Mouse (Mus musculus) stomach, postnatal 0 days (tissue): Measurements from ENCODE around the gene Hoxd13. TPM values are rescaled to one million over a fixed set of nuclear protein-coding genes. Genes with fewer than 3 reads are reported as not detected.

ENCODE experiments used
- ATAC-seq: fragments of 200-750 bp; cut with Nextera tagmentation; 2 replicates; pipeline ENCODE4 v1.8.0; 2017; ENCODE audit not compliant: low FRiP score, low TSS enrichment
- DNase-seq: peaks from one replicate; pipeline ENCODE4 v3.0.0-alpha.2; 2016; ENCODE audit warnings: low spot score
- H3K27ac ChIP-seq: fragments of 300-500 bp; sonication (generic); replicated peaks from 2 replicates; pipeline ENCODE4 v1.5.1; 2014; ENCODE audit warnings: mild to moderate bottlenecking, control low read depth
- H3K27me3 ChIP-seq: fragments of 300-500 bp; sonication (generic); 2 replicates; pipeline ENCODE4 v1.6.1; 2014; ENCODE audit warnings: low read length; ENCODE audit not compliant: control insufficient read depth, insufficient read depth
- H3K36me3 ChIP-seq: fragments of 300-500 bp; sonication (generic); 2 replicates; pipeline ENCODE4 v1.6.1; 2014; ENCODE audit warnings: low read length, mixed read lengths; ENCODE audit not compliant: control insufficient read depth, insufficient read depth
- H3K4me1 ChIP-seq: fragments of 300-500 bp; sonication (generic); replicated peaks from 2 replicates; pipeline ENCODE4 v1.6.1; 2014; ENCODE audit warnings: antibody characterized with exemption; ENCODE audit not compliant: control insufficient read depth, insufficient read depth
- H3K4me2 ChIP-seq: fragments of 300-500 bp; sonication (generic); replicated peaks from 2 replicates; pipeline ENCODE4 v1.6.1; 2014; ENCODE audit warnings: low read depth, mild to moderate bottlenecking, control low read depth, moderate library complexity
- H3K4me3 ChIP-seq: fragments of 300-500 bp; sonication (generic); 2 replicates; pipeline ENCODE4 v1.5.1; 2014; ENCODE audit warnings: low read depth, low read length, control low read depth
- H3K9ac ChIP-seq: fragments of 300-500 bp; sonication (generic); 2 replicates; pipeline ENCODE4 v1.6.1; 2014; ENCODE audit warnings: mild to moderate bottlenecking, low read length, control low read depth, mixed read lengths
- H3K9me3 ChIP-seq: fragments of 300-500 bp; sonication (generic); 2 replicates; pipeline ENCODE4 v1.6.1; 2016; ENCODE audit warnings: low read length; ENCODE audit not compliant: control insufficient read depth
- CTCF ChIP-seq: IDR thresholded peaks from 2 replicates; pipeline ENCODE4 v1.5.1; 2016; ENCODE audit warnings: antibody characterized with exemption, low read depth, mild to moderate bottlenecking, moderate library complexity
- EP300 ChIP-seq: optimal IDR thresholded peaks from 2 replicates; pipeline ENCODE3; 2016; ENCODE audit warnings: antibody characterized with exemption
- WGBS: fragments of 180-500 bp; shearing (Covaris S2); extraction: QIAGEN DNeasy Blood & Tissue Kit; methylation state at CpG from one replicate; pipeline ENCODE4 v1.1.7; 2014; 5-methylcytosine and 5-hydroxymethylcytosine counted together
- polyA plus RNA-seq: library from polyadenylated mRNA; unstranded; fragments of >200 nt; fragmentation: Nextera tagmentation; extraction: Ambion mirVana; gene quantifications from 2 replicates; pipeline ENCODE4 v1.2.1, GENCODE M21; 2015

Gene Hoxd13
- polyA plus RNA-seq, 1 experiment from 2014 or later: not detected

GRCm38 (mm10) chr2:74702820-74703219, 34.7 kb downstream of the Hoxd13 start:
- no peak for ATAC-seq
- H3K4me2 ChIP-seq: no peak overlapping the region
- DNase-seq: no peak
- peaks cover 39% of the 10 kb centered on the region for H3K27me3 ChIP-seq
- WGBS: 29% methylated on average over 6 of the region's 6 CpGs
- H3K9me3 ChIP-seq: no peaks in the 10 kb centered on the region
- H3K36me3 ChIP-seq: no peaks in the 10 kb centered on the region
- no peaks in the 10 kb centered on the region for H3K4me1 ChIP-seq
- H3K9ac ChIP-seq: no peak overlapping the region
- H3K27ac ChIP-seq: no peak overlapping the region
- no peak for TF ChIP-seq CTCF
- TF ChIP-seq EP300: no peak
- H3K4me3 ChIP-seq: no peak overlapping the region

DNA sequence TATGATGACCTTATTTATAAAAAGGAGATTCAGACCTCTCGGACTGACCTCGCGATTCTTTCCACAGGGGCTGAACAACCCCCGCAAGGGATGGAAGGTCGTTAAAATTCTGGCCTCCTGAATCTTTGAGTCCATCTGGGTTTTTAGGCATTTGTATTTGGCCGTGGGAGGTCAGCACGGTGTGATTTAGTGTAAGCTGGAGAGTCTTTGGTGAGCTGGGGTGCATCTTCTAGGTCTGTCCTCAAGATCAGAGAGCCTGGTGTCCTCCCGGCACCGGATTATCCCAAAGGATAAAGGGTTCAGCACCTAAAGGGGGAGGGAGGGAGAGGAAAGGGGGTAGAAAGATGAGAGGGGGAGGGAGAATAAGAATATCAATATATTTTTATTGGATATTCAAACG, 35.2 kb downstream of the Hoxd13 start:
- 23% methylated on average over 10 of the region's 10 CpGs for WGBS
- Histone ChIP-seq H3K4me3 (no peak overlapping the region), H3K9me3 (no peaks in the 10 kb centered on the region), H3K9ac (no peak overlapping the region), H3K36me3 (no peaks in the 10 kb centered on the region), H3K27ac (no peak overlapping the region), H3K4me1 (no peaks in the 10 kb centered on the region), H3K27me3 (peaks cover 39% of the 10 kb centered on the region), H3K4me2 (no peak overlapping the region)
- no peak for TF ChIP-seq CTCF
- TF ChIP-seq EP300: no peak
- DNase-seq: no peak
- no peak for ATAC-seq

- H3K4me1 ChIP-seq: no peaks in the 10 kb centered on the region
- WGBS: 13% methylated on average over 26 of the region's 26 CpGs
- TF ChIP-seq EP300: no peak
- TF ChIP-seq CTCF: no peak
- H3K27me3 ChIP-seq: peaks cover 37% of the 10 kb centered on the region
- H3K9me3 ChIP-seq: no peaks in the 10 kb centered on the region
- H3K4me3 ChIP-seq: no peak overlapping the region
- ATAC-seq: no peak
- no peak for DNase-seq
- H3K9ac ChIP-seq: no peak overlapping the region
- H3K36me3 ChIP-seq: no peaks in the 10 kb centered on the region
- no peak overlapping the region for H3K27ac ChIP-seq
- no peak overlapping the region for H3K4me2 ChIP-seq
Measured at GRCm38 (mm10) chr2:74703720-74704392, 35.7 kb downstream of the Hoxd13 start.

GRCm38 (mm10) chr2:74704393-74704998, 36.4 kb downstream of the Hoxd13 start, which contains the start of gene Hoxd8:
TSS of gene Hoxd8 (plus strand) at chr2:74704615.
- 2% methylated on average over 34 of the region's 52 CpGs for WGBS
- 0 out of 2 replicates have a peak, but pooled peaks have one; percentile 9 for ATAC-seq
- TF ChIP-seq EP300: no peak

DNA sequence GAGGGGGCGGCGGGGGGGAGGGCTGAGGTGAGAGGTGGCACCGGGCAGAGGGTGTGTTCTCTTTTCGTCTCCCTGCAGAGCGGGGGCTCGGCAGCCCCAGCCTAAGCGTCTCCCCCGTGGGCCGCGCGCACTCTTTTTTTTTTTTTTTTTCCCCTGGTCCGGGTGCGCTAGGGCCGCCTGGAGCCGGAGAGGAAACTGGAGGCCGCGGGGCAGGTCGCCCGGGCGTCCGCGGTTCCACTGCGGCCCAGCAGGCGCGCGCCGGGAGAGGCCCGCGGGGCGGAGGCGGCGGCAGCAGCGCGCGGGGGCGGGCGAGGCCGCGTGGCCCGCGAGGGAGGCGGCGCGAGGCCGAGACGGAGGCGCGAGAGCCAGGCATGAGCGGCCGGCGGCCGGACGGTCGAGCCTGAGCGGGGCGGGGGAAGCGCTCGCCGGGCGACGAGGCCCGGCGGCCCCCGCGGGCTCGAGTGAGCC, 36.9 kb downstream of the Hoxd13 start:
- ATAC-seq (peak; percentile 68), DNase-seq (no peak)
- Histone ChIP-seq H3K4me3 (peak overlapping the region; percentile 44), H3K36me3 (no peaks in the 10 kb centered on the region), H3K4me2 (peak overlapping the region; percentile 63), H3K27me3 (peaks cover 43% of the 10 kb centered on the region), H3K9ac (peak overlapping the region; percentile 53), H3K9me3 (no peaks in the 10 kb centered on the region), H3K27ac (peak overlapping the region; percentile 70), H3K4me1 (no peaks in the 10 kb centered on the region)
- no peak for TF ChIP-seq EP300
- no peak for TF ChIP-seq CTCF
- 0% methylated on average over 37 of the region's 66 CpGs for WGBS

More at GRCm38 (mm10) chr2:74704393-74704998, 36.4 kb downstream of the Hoxd13 start, which contains the start of gene Hoxd8:
- H3K27ac ChIP-seq: peak within 1 kb of the TSS; percentile 70
- H3K4me1 ChIP-seq: no peaks in the 10 kb centered on the region
- no peaks in the 10 kb centered on the region for H3K36me3 ChIP-seq
- no peak for DNase-seq
- H3K9ac ChIP-seq: peak within 1 kb of the TSS; percentile 53
- peak within 1 kb of the TSS; percentile 63 for H3K4me2 ChIP-seq
- H3K9me3 ChIP-seq: no peaks in the 10 kb centered on the region
- peaks cover 40% of the 10 kb centered on the region for H3K27me3 ChIP-seq
- H3K4me3 ChIP-seq: peak within 1 kb of the TSS; percentile 44
